Mouse (Mus musculus) embryonic facial prominence, embryonic 10.5 days (tissue): ENCODE measurements around the gene Kcnn4. TPM values are rescaled to one million over a fixed set of nuclear protein-coding genes. Genes with fewer than 3 reads are reported as not detected.

Experiments
- DNase-seq: peaks from one replicate; pipeline ENCODE4 v3.0.0-alpha.2; 2017; ENCODE audit warnings: low spot score
- H3K27ac ChIP-seq: fragments of 300-500 bp; sonication (generic); replicated peaks from 2 replicates; pipeline ENCODE4 v1.5.1; 2016; ENCODE audit warnings: mild to moderate bottlenecking
- H3K27me3 ChIP-seq: fragments of 300-500 bp; sonication (generic); replicated peaks from 2 replicates; pipeline ENCODE4 v1.6.1; 2016; ENCODE audit warnings: low read depth, mild to moderate bottlenecking; ENCODE audit not compliant: poor library complexity, severe bottlenecking
- H3K36me3 ChIP-seq: fragments of 300-500 bp; sonication (generic); replicated peaks from 2 replicates; pipeline ENCODE4 v1.6.1; 2016; ENCODE audit warnings: mild to moderate bottlenecking, moderate library complexity
- H3K4me1 ChIP-seq: fragments of 300-500 bp; sonication (generic); 2 replicates; pipeline ENCODE4 v1.6.1; 2016
- H3K4me3 ChIP-seq: fragments of 300-500 bp; sonication (generic); 2 replicates; pipeline ENCODE4 v1.5.1; 2016; ENCODE audit warnings: mild to moderate bottlenecking, moderate library complexity
- H3K9me3 ChIP-seq: fragments of 300-500 bp; sonication (generic); 2 replicates; pipeline ENCODE4 v1.6.1; 2016; ENCODE audit warnings: mild to moderate bottlenecking
- WGBS: fragments of 180-500 bp; shearing (Covaris S2); methylation state at CpG from one replicate; pipeline ENCODE4 v1.1.7; 2016; 5-methylcytosine and 5-hydroxymethylcytosine counted together
- polyA plus RNA-seq: library from polyadenylated mRNA; unstranded; fragments of >200 nt; fragmentation: Nextera tagmentation; extraction: Ambion mirVana; gene quantifications from 2 replicates; pipeline ENCODE4 v1.2.1, GENCODE M21; 2016

Kcnn4 gene
- polyA plus RNA-seq, 1 experiment from 2014 or later = 3.5 TPM

DNA sequence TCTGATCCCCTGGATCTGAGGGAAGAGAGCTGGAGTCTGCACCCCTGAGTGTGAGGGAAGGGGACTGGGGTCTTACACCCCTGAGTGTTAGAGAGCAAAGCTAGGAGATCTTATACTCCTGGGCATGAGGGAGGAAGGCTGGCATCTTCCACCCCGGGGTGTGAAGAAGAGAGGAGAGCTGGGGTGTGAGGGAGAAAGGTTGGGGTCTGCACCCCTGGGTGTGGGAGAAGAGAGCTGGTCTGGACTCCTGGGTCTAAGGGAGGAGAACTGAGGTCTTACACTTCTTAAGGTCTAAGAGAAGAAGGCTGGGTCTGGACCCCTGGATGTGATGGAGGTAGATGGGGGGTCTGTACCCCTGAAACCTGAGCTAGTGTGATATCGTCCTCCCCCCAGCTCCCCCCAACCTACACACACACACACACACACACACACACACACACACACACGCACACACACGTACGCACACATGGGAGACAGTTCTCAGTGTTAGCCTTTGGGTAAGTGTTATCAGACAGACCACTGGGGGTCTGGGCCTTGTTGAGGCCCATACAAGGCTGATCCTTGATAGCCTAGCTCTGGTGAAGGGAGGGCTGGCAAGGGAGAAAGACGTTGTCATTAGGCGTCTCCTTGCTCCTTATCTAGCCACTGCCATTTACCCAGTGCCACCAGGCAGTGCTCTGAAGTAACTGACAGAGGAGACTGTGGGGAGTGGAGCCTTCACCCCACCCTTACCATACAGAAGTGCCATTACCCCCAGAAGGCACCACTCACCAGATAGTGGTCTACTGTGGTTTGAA is 1.1 kb downstream of the Kcnn4 start:
- WGBS = 75% methylated on average over 7 of the region's 7 CpGs
- Histone ChIP-seq H3K27me3 (peaks cover 5% of the 10 kb centered on the region; the same call in 1 of the 2 replicates), H3K36me3 (no peaks in the 10 kb centered on the region), H3K4me1 (peaks cover 21% of the 10 kb centered on the region), H3K27ac (peak overlapping the region; percentile 69), H3K9me3 (no peaks in the 10 kb centered on the region), H3K4me3 (peak overlapping the region; percentile 33; the same call in 1 of the 2 replicates)
- DNase-seq = no peak

DNA sequence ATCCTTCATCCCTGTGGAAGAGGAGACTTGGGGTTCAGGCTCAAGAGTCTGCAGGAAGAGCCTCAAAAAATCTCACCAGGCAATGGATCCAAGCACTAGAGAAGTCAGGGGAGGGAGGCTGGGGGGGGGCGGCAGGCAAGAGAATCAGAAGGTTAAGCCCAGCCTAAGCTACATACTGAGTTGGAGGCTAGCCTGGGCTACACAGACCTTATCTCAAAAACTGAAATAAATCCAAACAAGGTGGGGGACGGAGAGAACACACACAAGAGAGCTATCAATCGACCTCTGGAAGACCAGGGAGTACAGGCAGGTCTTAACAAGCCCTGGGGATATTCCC is 1.7 kb downstream of the Kcnn4 start:
- Histone ChIP-seq H3K27ac (no peak overlapping the region; the same call in 1 of the 2 replicates), H3K27me3 (peaks cover 10% of the 10 kb centered on the region), H3K4me1 (peaks cover 21% of the 10 kb centered on the region), H3K4me3 (peak overlapping the region; percentile 33; the same call in 1 of the 2 replicates), H3K36me3 (no peaks in the 10 kb centered on the region), H3K9me3 (no peaks in the 10 kb centered on the region)
- WGBS = 69% methylated on average over 3 of the region's 3 CpGs
- DNase-seq = no peak

DNA sequence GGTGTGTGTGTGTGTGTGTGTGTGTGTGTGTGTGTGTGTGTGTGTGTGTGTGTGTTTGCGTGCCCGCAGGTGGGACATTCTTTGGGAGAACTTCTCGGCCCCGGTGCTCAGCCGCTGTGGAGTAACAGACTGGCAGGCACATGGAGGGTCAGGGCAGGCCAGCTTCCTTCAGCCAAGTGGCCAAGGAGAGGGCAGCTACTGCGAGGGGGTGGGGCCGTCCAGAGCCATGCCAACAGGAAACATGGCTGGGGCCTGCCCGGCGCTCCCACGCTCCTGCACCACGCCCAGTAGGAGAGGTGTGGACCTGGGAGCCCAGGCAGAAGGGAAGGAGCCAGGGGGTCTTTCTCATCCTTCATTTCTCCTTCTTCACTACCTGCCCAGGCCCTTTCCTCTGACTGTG is 2.2 kb downstream of the Kcnn4 start:
- 87% methylated on average over 10 of the region's 11 CpGs for WGBS
- no peak for DNase-seq
- H3K27me3 ChIP-seq = peaks cover 15% of the 10 kb centered on the region
- H3K27ac ChIP-seq = peak overlapping the region; percentile 48; the same call in 1 of the 2 replicates
- no peaks in the 10 kb centered on the region for H3K9me3 ChIP-seq
- no peaks in the 10 kb centered on the region for H3K36me3 ChIP-seq
- H3K4me1 ChIP-seq = peaks cover 26% of the 10 kb centered on the region
- no peak overlapping the region for H3K4me3 ChIP-seq

DNA sequence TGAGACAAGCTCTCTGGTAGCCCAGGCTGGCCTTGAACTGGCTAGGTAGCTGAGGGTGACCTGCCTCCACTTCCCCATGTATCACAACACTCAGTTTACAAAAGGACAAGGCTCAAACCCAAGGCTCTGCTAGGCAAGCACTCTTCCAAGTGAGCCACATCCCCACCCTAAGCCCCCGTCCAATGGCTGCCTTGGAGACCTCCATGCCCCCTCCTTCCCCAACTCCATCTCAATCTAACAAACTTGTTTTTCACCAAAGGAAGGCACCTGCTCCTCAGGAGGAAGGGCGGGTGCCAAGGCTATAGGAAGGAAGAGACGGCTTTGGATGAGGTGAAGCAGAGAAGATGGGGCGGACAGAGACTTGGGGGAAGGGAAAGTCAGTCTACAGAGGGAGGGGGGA is 2.7 kb downstream of the Kcnn4 start:
- Histone ChIP-seq H3K27ac (peak overlapping the region; percentile 48), H3K27me3 (peaks cover 20% of the 10 kb centered on the region), H3K9me3 (no peaks in the 10 kb centered on the region), H3K36me3 (no peaks in the 10 kb centered on the region), H3K4me1 (peaks cover 31% of the 10 kb centered on the region), H3K4me3 (no peak overlapping the region)
- WGBS = 73% methylated on average over 4 of the region's 4 CpGs
- DNase-seq = no peak

GRCm38 (mm10) chr7:24373538-24374379 is 3.7 kb downstream of the Kcnn4 start:
- no peak for DNase-seq
- H3K9me3 ChIP-seq = no peaks in the 10 kb centered on the region
- H3K4me3 ChIP-seq = no peak overlapping the region
- peaks cover 28% of the 10 kb centered on the region for H3K27me3 ChIP-seq
- 45% methylated on average over 20 of the region's 20 CpGs for WGBS
- peaks cover 38% of the 10 kb centered on the region for H3K4me1 ChIP-seq
- H3K27ac ChIP-seq = peak overlapping the region; percentile 61; the same call in 1 of the 2 replicates
- no peaks in the 10 kb centered on the region for H3K36me3 ChIP-seq

DNA sequence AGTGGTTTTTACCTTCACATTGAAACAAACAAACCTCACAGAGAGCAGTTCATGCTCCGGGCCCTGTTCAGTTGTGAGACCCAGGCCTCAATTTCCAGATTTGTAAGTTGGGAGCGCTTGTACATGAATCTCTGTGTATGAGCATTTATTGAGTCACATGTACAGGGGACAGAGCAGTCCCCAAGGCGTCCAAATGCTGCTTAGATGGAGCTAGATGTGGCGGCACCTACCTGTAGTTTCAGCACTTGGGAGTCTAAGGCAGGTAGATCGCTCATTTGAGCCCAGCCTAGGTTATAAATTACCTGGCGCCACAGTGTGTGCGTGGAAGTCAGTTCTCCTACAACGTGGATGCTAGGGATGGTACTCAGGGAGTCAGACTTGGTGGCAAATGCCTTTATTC is 6.4 kb downstream of the Kcnn4 start:
- no peak overlapping the region for H3K4me3 ChIP-seq
- H3K27ac ChIP-seq = no peak overlapping the region; the same call in 1 of the 2 replicates
- peaks cover 24% of the 10 kb centered on the region for H3K27me3 ChIP-seq
- H3K9me3 ChIP-seq = no peaks in the 10 kb centered on the region
- DNase-seq = no peak
- H3K4me1 ChIP-seq = peaks cover 48% of the 10 kb centered on the region
- H3K36me3 ChIP-seq = no peaks in the 10 kb centered on the region
- 89% methylated on average over 8 of the region's 8 CpGs for WGBS

DNA sequence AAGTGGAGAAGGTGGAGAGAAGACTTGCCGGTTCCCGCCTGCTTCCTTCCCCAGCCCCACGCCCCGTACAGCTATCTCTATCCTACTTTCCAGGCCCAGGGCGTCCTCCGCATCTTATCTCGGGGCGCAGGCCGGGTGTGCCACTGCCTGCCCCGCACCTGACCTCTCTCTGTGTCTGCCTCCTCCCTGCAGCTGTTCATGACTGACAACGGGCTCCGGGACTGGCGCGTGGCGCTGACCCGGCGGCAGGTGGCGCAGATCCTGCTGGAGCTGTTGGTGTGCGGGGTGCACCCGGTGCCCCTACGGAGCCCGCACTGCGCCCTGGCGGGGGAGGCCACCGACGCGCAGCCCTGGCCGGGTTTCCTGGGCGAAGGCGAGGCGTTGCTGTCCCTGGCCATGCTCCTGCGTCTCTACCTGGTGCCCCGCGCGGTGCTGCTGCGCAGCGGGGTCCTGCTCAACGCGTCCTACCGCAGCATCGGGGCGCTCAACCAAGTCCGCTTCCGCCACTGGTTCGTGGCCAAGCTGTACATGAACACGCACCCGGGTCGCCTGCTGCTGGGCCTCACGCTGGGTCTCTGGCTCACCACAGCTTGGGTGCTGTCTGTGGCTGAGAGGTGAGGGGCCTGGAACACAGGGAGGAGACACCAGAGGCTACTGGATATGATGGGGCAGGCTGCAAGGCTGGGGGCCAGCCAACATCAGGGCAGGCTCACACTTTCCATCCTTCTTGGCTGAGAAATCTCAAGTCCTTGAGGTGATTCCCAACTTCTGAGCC is 7.2 kb downstream of the Kcnn4 start:
- WGBS = 7% methylated on average over 49 of the region's 49 CpGs
- peak; percentile 69 for DNase-seq
- H3K4me3 ChIP-seq = peak overlapping the region; percentile 53
- H3K4me1 ChIP-seq = peaks cover 47% of the 10 kb centered on the region
- H3K36me3 ChIP-seq = no peaks in the 10 kb centered on the region
- no peaks in the 10 kb centered on the region for H3K9me3 ChIP-seq
- peaks cover 24% of the 10 kb centered on the region for H3K27me3 ChIP-seq
- peak overlapping the region; percentile 78 for H3K27ac ChIP-seq

DNA sequence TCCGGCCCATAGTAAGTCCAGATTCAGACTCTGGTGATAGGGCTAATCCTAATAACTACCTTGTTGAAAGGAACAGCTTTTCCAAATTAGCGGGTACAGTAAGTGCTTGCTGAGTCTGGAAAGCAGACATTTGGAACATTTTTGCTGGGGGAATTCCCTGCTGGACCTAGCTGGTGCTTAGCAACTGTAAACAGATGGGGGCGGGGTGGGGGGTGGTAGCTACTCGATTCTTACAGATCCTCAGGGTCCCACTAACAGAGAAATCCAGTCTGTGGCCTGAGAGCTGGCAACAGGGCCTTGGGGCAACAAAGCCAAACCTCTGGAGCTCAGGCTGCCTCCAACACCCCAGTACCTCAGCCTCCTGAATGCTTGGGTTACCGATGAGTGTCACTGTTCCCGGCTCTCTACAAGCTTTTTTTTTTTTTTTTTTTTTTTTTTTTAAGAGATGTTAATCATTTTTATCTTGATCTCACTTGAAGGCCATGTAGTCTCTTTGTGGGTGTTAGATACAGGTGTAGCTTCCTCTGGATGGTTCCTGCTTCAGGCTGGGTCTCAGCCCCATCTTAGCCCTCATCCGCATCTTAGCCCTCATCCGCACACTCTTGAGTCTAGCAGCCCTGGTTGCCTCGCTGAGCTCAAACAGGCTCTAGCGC is 8.1 kb downstream of the Kcnn4 start:
- H3K9me3 ChIP-seq = no peaks in the 10 kb centered on the region
- H3K27ac ChIP-seq = peak overlapping the region; percentile 78
- DNase-seq = peak; percentile 50
- no peaks in the 10 kb centered on the region for H3K36me3 ChIP-seq
- no peak overlapping the region for H3K4me3 ChIP-seq
- H3K27me3 ChIP-seq = peaks cover 24% of the 10 kb centered on the region
- 71% methylated on average over 10 of the region's 10 CpGs for WGBS
- H3K4me1 ChIP-seq = peaks cover 42% of the 10 kb centered on the region

DNA sequence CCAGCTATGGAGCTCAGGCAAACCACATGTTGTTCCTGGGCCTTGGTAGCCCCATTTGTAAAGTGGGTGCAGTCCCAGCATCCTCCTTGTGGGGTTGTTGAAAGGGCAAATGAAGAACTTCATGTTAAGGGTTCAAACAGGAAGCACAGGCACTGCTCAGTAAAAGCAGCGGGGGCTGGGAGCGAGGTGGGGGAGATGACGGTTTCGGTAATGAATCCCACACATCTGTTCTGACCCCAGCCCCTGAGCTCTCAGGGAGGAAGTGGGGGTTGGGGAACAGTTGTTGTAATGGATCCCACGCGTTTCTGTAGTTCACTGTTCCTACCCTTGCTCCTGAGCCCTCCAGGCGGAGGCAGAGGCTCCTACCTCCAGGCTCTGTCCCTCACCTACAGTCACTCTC is 9.9 kb downstream of the Kcnn4 start:
- peak; percentile 63 for DNase-seq

GRCm38 (mm10) chr7:24380370-24380769 is 10.3 kb downstream of the Kcnn4 start:
- peak overlapping the region; percentile 80 for H3K27ac ChIP-seq
- no peaks in the 10 kb centered on the region for H3K36me3 ChIP-seq
- no peak overlapping the region for H3K4me3 ChIP-seq
- H3K27me3 ChIP-seq = peaks cover 41% of the 10 kb centered on the region
- DNase-seq = no peak
- H3K9me3 ChIP-seq = no peaks in the 10 kb centered on the region
- WGBS = 62% methylated on average over 2 of the region's 2 CpGs
- H3K4me1 ChIP-seq = peaks cover 33% of the 10 kb centered on the region

More for the DNA sequence above, 9.9 kb downstream of the Kcnn4 start:
- Histone ChIP-seq H3K4me1 (peaks cover 33% of the 10 kb centered on the region), H3K36me3 (no peaks in the 10 kb centered on the region), H3K9me3 (no peaks in the 10 kb centered on the region), H3K27me3 (peaks cover 41% of the 10 kb centered on the region), H3K27ac (peak overlapping the region; percentile 80), H3K4me3 (0 out of 2 replicates have a peak overlapping the region, but pooled peaks have one; percentile 8)
- 33% methylated on average over 7 of the region's 7 CpGs for WGBS

DNA sequence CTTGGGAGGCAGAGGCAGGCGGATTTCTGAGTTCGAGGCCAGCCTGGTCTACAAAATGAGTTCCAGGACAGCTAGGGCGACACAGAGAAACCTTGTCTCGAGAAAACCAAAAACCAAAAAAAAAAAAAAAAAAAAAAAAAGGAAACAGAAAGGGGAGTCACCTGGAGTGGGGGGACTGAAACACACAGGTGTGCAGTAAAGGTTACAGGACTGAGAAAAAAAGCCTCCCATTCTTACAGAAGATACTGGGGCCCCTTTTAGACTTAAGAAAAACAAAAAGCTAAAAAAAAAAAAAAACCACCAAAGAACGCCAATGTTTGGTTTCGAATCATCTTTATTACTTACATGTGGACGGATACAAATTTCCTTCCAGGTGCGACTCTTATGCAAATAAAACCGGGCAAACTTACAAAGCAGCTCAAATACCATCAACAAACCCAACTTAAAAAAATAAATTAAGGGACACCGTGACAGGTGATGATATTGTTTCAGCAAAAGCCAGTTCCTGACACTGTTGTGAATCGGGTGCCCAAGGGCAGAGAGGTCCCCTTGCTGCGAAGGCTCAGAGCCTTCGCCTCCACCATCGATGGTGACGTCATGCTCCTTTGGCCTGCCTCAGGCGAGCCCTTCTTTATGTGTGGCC is 12.8 kb downstream of the Kcnn4 start:
- H3K27ac ChIP-seq = no peak overlapping the region
- H3K4me1 ChIP-seq = peaks cover 22% of the 10 kb centered on the region
- DNase-seq = no peak
- no peak overlapping the region for H3K4me3 ChIP-seq
- H3K27me3 ChIP-seq = peaks cover 24% of the 10 kb centered on the region
- H3K9me3 ChIP-seq = no peaks in the 10 kb centered on the region
- whole genome bisulfite sequencing = 80% methylated on average over 16 of the region's 16 CpGs
- no peaks in the 10 kb centered on the region for H3K36me3 ChIP-seq
